Mouse (Mus musculus): Measurements from ENCODE around the gene Mfsd4b3. TPM values are rescaled to one million over a fixed set of nuclear protein-coding genes. Genes with fewer than 3 reads are reported as not detected.

Gene Mfsd4b3
- polyA plus RNA-seq, 1 experiment from 2014 or later, result 1.4 TPM

- Histone ChIP-seq H3K9ac (ENCODE audit: low read length) (no peak overlapping the region), H3K9me3 (ENCODE audit: control insufficient read depth, low read length) (peaks cover 3% of the 10 kb centered on the region; the same call in 1 of the 2 replicates), H3K27me3 (replicated peaks; ENCODE audit: control insufficient read depth, insufficient read depth, low read length) (no peaks in the 10 kb centered on the region), H3K4me1 (replicated peaks; ENCODE audit: control insufficient read depth, insufficient read depth, low read length) (no peaks in the 10 kb centered on the region), H3K4me2 (ENCODE audit: low read length) (no peak overlapping the region), H3K27ac (ENCODE audit: low read depth) (no peak overlapping the region), H3K4me3 (ENCODE audit: low read depth, low read length) (no peak overlapping the region), H3K36me3 (ENCODE audit: control insufficient read depth, insufficient read depth, low read length) (no peaks in the 10 kb centered on the region)
- DNase-seq (ENCODE audit: low spot score) (no peak), ATAC-seq (replicated peaks; ENCODE audit: low FRiP score, low TSS enrichment, low read depth) (no peak)
- WGBS, result 96% methylated on average over 1 of the region's 1 CpGs
Observed at GRCm38 (mm10) chr10:39978231-39978630, 18.3 kb upstream of the Mfsd4b3 start.

GRCm38 (mm10) chr10:39977346-39977745 lies 17.4 kb upstream of the Mfsd4b3 start:
- Histone ChIP-seq H3K9ac (ENCODE audit: low read length) (no peak overlapping the region), H3K36me3 (ENCODE audit: control insufficient read depth, insufficient read depth, low read length) (no peaks in the 10 kb centered on the region), H3K27ac (ENCODE audit: low read depth) (no peak overlapping the region), H3K4me1 (replicated peaks; ENCODE audit: control insufficient read depth, insufficient read depth, low read length) (no peaks in the 10 kb centered on the region), H3K4me3 (ENCODE audit: low read depth, low read length) (no peak overlapping the region), H3K9me3 (ENCODE audit: control insufficient read depth, low read length) (peaks cover 3% of the 10 kb centered on the region; the same call in 1 of the 2 replicates), H3K4me2 (ENCODE audit: low read length) (no peak overlapping the region), H3K27me3 (replicated peaks; ENCODE audit: control insufficient read depth, insufficient read depth, low read length) (no peaks in the 10 kb centered on the region)
- ATAC-seq (replicated peaks; ENCODE audit: low FRiP score, low TSS enrichment, low read depth) (no peak), DNase-seq (ENCODE audit: low spot score) (no peak)
- 93% methylated on average over 4 of the region's 4 CpGs for WGBS

GRCm38 (mm10) chr10:39975771-39976170 lies 15.8 kb upstream of the Mfsd4b3 start:
- H3K36me3 ChIP-seq (ENCODE audit: control insufficient read depth, insufficient read depth, low read length), result no peaks in the 10 kb centered on the region
- no peak overlapping the region for H3K27ac ChIP-seq (ENCODE audit: low read depth)
- ATAC-seq (replicated peaks; ENCODE audit: low FRiP score, low TSS enrichment, low read depth) (no peak), DNase-seq (ENCODE audit: low spot score) (no peak)
- WGBS, result 47% methylated on average over 2 of the region's 2 CpGs
- H3K27me3 ChIP-seq (replicated peaks; ENCODE audit: control insufficient read depth, insufficient read depth, low read length), result no peaks in the 10 kb centered on the region
- peaks cover 3% of the 10 kb centered on the region; the same call in 1 of the 2 replicates for H3K9me3 ChIP-seq (ENCODE audit: control insufficient read depth, low read length)
- no peak overlapping the region for H3K9ac ChIP-seq (ENCODE audit: low read length)
- no peaks in the 10 kb centered on the region for H3K4me1 ChIP-seq (replicated peaks; ENCODE audit: control insufficient read depth, insufficient read depth, low read length)
- H3K4me2 ChIP-seq (ENCODE audit: low read length), result no peak overlapping the region
- H3K4me3 ChIP-seq (ENCODE audit: low read depth, low read length), result no peak overlapping the region

- Histone ChIP-seq H3K36me3 (ENCODE audit: control insufficient read depth, insufficient read depth, low read length) (no peaks in the 10 kb centered on the region), H3K9me3 (ENCODE audit: control insufficient read depth, low read length) (peaks cover 3% of the 10 kb centered on the region; the same call in 1 of the 2 replicates), H3K4me1 (replicated peaks; ENCODE audit: control insufficient read depth, insufficient read depth, low read length) (no peaks in the 10 kb centered on the region), H3K27me3 (replicated peaks; ENCODE audit: control insufficient read depth, insufficient read depth, low read length) (no peaks in the 10 kb centered on the region), H3K27ac (ENCODE audit: low read depth) (no peak overlapping the region), H3K4me2 (ENCODE audit: low read length) (no peak overlapping the region), H3K9ac (ENCODE audit: low read length) (no peak overlapping the region), H3K4me3 (ENCODE audit: low read depth, low read length) (no peak overlapping the region)
- no peak for ATAC-seq (replicated peaks; ENCODE audit: low FRiP score, low TSS enrichment, low read depth)
- WGBS, result 68% methylated on average over 11 of the region's 11 CpGs
- DNase-seq (ENCODE audit: low spot score), result no peak
Observed at GRCm38 (mm10) chr10:39974982-39975381, 15.0 kb upstream of the Mfsd4b3 start.

GRCm38 (mm10) chr10:39967512-39967911 lies 7.6 kb upstream of the Mfsd4b3 start:
- H3K4me2 ChIP-seq (ENCODE audit: low read length), result no peak overlapping the region
- no peaks in the 10 kb centered on the region for H3K4me1 ChIP-seq (replicated peaks; ENCODE audit: control insufficient read depth, insufficient read depth, low read length)
- H3K9ac ChIP-seq (ENCODE audit: low read length), result no peak overlapping the region
- 76% methylated on average over 3 of the region's 3 CpGs for WGBS
- no peak overlapping the region for H3K27ac ChIP-seq (ENCODE audit: low read depth)
- no peaks in the 10 kb centered on the region for H3K36me3 ChIP-seq (ENCODE audit: control insufficient read depth, insufficient read depth, low read length)
- ATAC-seq (replicated peaks; ENCODE audit: low FRiP score, low TSS enrichment, low read depth), result no peak
- H3K27me3 ChIP-seq (replicated peaks; ENCODE audit: control insufficient read depth, insufficient read depth, low read length), result no peaks in the 10 kb centered on the region
- no peaks in the 10 kb centered on the region for H3K9me3 ChIP-seq (ENCODE audit: control insufficient read depth, low read length)
- H3K4me3 ChIP-seq (ENCODE audit: low read depth, low read length), result no peak overlapping the region
- DNase-seq (ENCODE audit: low spot score), result no peak

- H3K27ac ChIP-seq (ENCODE audit: low read depth), result no peak overlapping the region
- H3K27me3 ChIP-seq (replicated peaks; ENCODE audit: control insufficient read depth, insufficient read depth, low read length), result no peaks in the 10 kb centered on the region
- H3K4me3 ChIP-seq (ENCODE audit: low read depth, low read length), result no peak overlapping the region
- 28% methylated on average over 1 of the region's 1 CpGs for WGBS
- H3K4me2 ChIP-seq (ENCODE audit: low read length), result no peak overlapping the region
- H3K9ac ChIP-seq (ENCODE audit: low read length), result no peak overlapping the region
- no peak for DNase-seq (ENCODE audit: low spot score)
- H3K36me3 ChIP-seq (ENCODE audit: control insufficient read depth, insufficient read depth, low read length), result no peaks in the 10 kb centered on the region
- ATAC-seq (replicated peaks; ENCODE audit: low FRiP score, low TSS enrichment, low read depth), result no peak
- no peaks in the 10 kb centered on the region for H3K4me1 ChIP-seq (replicated peaks; ENCODE audit: control insufficient read depth, insufficient read depth, low read length)
- H3K9me3 ChIP-seq (ENCODE audit: control insufficient read depth, low read length), result no peaks in the 10 kb centered on the region
Observed at GRCm38 (mm10) chr10:39961906-39962305, 2.0 kb upstream of the Mfsd4b3 start.

- Histone ChIP-seq H3K4me1 (replicated peaks; ENCODE audit: control insufficient read depth, insufficient read depth, low read length) (no peaks in the 10 kb centered on the region), H3K9ac (ENCODE audit: low read length) (no peak overlapping the region), H3K36me3 (ENCODE audit: control insufficient read depth, insufficient read depth, low read length) (no peaks in the 10 kb centered on the region), H3K4me3 (ENCODE audit: low read depth, low read length) (no peak overlapping the region), H3K9me3 (ENCODE audit: control insufficient read depth, low read length) (no peaks in the 10 kb centered on the region), H3K4me2 (ENCODE audit: low read length) (peak overlapping the region; percentile 62), H3K27ac (ENCODE audit: low read depth) (no peak overlapping the region), H3K27me3 (replicated peaks; ENCODE audit: control insufficient read depth, insufficient read depth, low read length) (no peaks in the 10 kb centered on the region)
- WGBS, result 44% methylated on average over 11 of the region's 11 CpGs
- ATAC-seq (replicated peaks; ENCODE audit: low FRiP score, low TSS enrichment, low read depth), result peak; percentile 41; the same call in 1 of the 2 replicates
- no peak for DNase-seq (ENCODE audit: low spot score)
Observed at GRCm38 (mm10) chr10:39960441-39960822, 479 bp upstream of the Mfsd4b3 start.

- H3K9ac ChIP-seq (ENCODE audit: low read length), result no peak overlapping the region
- H3K4me3 ChIP-seq (ENCODE audit: low read depth, low read length), result no peak overlapping the region
- DNase-seq (ENCODE audit: low spot score) (no peak), ATAC-seq (replicated peaks; ENCODE audit: low FRiP score, low TSS enrichment, low read depth) (no peak)
- no peak overlapping the region for H3K27ac ChIP-seq (ENCODE audit: low read depth)
- H3K27me3 ChIP-seq (replicated peaks; ENCODE audit: control insufficient read depth, insufficient read depth, low read length), result no peaks in the 10 kb centered on the region
- 69% methylated on average over 4 of the region's 4 CpGs for WGBS
- H3K9me3 ChIP-seq (ENCODE audit: control insufficient read depth, low read length), result no peaks in the 10 kb centered on the region
- H3K4me1 ChIP-seq (replicated peaks; ENCODE audit: control insufficient read depth, insufficient read depth, low read length), result no peaks in the 10 kb centered on the region
- no peak overlapping the region for H3K4me2 ChIP-seq (ENCODE audit: low read length)
- H3K36me3 ChIP-seq (ENCODE audit: control insufficient read depth, insufficient read depth, low read length), result no peaks in the 10 kb centered on the region
Observed at GRCm38 (mm10) chr10:39958266-39958665, 1.7 kb downstream of the Mfsd4b3 start.

- Histone ChIP-seq H3K9ac (ENCODE audit: low read length) (no peak overlapping the region), H3K4me3 (ENCODE audit: low read depth, low read length) (no peak overlapping the region), H3K27ac (ENCODE audit: low read depth) (no peak overlapping the region), H3K36me3 (ENCODE audit: control insufficient read depth, insufficient read depth, low read length) (no peaks in the 10 kb centered on the region), H3K27me3 (replicated peaks; ENCODE audit: control insufficient read depth, insufficient read depth, low read length) (no peaks in the 10 kb centered on the region), H3K4me1 (replicated peaks; ENCODE audit: control insufficient read depth, insufficient read depth, low read length) (no peaks in the 10 kb centered on the region), H3K4me2 (ENCODE audit: low read length) (no peak overlapping the region), H3K9me3 (ENCODE audit: control insufficient read depth, low read length) (no peaks in the 10 kb centered on the region)
- ATAC-seq (replicated peaks; ENCODE audit: low FRiP score, low TSS enrichment, low read depth), result no peak
- no peak for DNase-seq (ENCODE audit: low spot score)
- 73% methylated on average over 2 of the region's 2 CpGs for WGBS
Observed at GRCm38 (mm10) chr10:39956340-39956878, 3.5 kb downstream of the Mfsd4b3 start.

All from intestine, embryonic 14.5 days (tissue).